Mouse (Mus musculus) retina, postnatal 7 days (tissue): ENCODE data around the gene Srrd.
"Not testable (repeated sequence)": the region's sequence is repeated elsewhere in the genome, so short reads cannot be mapped to it uniquely, and the experiment has no call there.

Experiments used
- DNase-seq: peaks from one replicate; pipeline ENCODE4 v3.0.0-alpha.2; 2012; ENCODE audit warnings: low read depth, low spot score

Gene Srrd

DNA sequence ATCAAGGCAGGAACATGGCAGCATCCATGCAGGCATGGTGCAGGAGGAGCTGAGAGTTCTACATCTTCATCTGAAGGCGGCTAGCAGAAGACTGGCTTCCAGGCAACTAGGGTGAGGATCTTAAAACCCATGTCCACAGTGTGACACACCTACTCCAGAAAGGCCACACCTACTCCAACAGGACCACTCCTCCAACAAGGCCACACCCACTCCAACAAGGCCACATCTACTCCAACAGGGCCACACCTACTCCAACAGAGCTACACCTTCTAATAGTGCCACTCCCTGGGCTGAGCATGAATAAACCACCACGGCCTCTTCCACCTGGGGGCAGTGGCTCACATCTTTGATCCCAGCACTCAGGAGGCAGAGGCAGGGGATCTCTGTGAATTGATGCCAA is 23.5 kb downstream of the Srrd start:
- not testable (repeated sequence) for DNase-seq

GRCm38 (mm10) chr5:112317328-112317727 is 25.5 kb downstream of the Srrd start:
- DNase-seq, result no peak

DNA sequence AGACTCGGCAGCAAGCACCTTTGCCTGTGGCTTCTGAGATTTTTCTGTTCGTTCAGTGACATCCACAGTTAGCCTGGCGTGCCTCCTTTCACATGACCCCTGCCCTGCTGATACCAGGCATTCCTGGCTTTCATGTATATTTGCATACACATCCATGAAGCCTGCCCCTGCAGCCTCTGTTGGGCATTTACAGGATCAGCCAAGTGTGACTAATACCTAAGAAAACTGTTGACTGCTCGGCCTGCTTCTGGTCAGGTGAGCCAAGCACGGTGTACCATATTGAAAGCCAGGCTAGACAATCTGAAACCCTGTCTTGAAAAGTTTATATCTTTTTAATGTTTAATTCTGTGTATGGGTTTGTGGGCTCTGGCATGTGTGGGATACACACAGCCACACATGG is 26.4 kb downstream of the Srrd start:
- no peak for DNase-seq

GRCm38 (mm10) chr5:112313222-112313885 is 29.5 kb downstream of the Srrd start:
- DNase-seq, result no peak

DNA sequence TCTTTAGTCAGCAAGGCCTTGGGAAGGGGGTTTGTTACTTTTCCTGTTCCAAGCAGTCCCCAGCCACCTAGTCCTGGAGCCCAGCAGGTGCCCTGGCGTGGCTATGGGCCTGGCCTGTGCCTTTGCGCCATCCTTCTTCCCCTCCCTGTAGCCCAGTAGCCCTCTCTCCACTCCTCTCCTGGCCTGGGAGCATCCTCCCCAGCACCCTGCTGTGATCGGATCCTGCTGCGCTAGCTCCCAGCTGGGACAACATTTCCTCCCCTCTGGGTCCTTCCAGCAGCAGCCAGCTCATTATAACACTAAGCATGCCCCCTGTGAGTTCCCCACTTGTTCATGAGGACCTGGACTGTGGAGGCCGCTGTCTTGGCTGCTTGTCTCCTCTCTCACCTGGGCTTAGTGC is 37.0 kb downstream of the Srrd start:
- DNase-seq, result no peak

DNA sequence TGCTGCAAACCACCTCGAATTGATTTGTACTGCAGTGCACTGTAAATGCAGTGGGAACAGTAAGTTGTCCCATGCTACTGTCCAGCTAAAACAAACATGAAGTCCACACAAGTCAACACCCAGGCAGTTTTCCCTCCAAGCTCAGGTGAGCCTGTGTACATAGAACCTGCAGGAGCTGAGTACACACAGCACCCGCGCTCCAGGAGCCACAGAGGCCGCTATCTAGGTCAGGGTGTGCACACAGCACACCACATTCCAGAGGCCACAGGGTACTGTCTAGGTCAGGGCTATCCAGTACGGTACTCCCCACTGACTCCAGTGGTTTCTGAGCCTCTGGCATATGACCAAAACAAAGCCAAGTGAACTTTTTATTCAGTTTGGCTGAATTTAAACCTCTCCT is 40.5 kb downstream of the Srrd start:
- DNase-seq, result no peak

GRCm38 (mm10) chr5:112301694-112302093 is 41.1 kb downstream of the Srrd start:
- no peak for DNase-seq

DNA sequence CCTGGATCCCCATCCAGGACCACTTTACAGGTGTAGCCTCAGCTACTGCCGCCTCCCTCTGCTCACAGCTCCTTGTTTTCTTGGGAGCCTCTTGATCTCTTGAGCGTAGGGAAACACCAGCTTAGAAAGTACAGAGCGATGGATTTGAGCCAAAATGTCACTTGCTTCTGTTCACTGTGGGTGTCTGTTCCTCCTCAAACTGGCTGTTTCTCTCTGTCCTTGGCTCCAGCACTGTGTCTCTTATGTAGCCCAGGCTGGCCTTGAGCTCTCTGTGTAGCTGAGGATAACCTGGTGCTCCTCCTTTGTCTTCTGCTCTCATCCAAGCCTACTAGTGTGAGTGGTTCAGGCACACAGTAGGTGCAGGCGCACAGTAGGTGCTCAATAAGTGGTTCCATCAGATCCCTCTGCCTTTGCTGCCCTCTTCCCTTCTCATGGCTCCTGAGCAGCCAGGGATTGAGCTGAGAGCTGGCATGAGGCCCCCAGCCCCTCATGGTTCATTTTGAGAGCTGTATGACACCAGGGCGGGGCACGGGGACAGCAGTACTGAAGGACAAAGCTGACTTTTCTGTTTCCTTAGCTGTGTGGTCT is 42.0 kb downstream of the Srrd start:
- no peak for DNase-seq

DNA sequence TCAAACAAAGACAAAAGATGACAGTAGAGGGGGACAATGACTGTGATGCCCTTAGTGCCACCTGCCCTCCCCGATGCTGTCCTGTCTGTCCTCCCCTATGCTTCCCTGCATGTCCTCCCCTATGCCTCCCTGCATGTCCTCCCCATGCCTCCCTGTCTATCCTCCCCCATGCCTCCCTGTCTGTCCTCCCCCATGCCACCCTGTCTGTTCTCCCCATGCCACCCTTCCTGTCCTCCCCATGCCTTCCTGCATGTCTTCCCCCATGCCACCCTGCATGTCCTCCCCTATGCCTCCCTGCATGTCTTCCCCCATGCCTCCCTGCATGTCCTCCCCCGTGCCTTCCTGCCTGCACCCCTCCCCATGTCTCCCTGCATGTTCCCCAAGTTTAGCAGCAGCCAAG is 42.7 kb downstream of the Srrd start:
- no peak for DNase-seq

GRCm38 (mm10) chr5:112299399-112299798 is 43.4 kb downstream of the Srrd start:
- DNase-seq, result no peak

DNA sequence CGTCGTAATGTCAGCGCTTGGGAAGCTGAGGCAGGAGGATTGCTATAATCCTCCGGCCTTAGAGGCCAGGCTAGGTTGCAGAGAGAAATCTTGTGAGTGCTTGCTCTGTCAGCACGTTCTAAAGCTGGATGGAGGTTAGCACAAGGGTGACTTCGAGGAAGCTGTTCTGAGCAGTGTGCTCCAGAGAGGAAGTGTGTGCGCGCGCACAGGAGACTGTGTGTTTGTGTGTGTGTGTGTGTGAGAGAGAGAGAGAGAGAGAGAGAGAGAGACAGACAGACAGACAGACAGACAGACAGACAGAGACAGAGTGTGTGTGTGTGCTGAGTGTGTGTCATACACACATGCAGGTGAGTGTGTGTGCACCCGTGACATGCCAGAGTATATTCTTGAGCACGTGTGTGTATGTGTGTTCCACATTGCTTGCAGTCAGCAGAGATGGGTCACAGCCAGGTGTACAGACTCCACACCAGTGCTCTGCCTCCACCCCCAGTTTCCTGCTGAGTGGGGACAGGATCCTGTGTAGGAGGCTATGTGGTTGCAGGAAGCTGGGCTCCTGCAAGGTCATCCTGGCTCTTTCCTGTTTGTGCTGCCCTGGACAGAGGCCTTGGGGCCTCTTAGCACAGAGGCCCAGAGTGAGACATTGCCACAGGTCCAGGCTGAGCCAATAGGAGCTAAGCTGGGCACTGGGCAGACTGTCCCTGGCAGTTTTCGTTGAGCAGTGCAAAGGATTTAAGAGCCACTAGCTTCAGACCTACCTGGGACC is 44.4 kb downstream of the Srrd start:
- DNase-seq, result no peak

DNA sequence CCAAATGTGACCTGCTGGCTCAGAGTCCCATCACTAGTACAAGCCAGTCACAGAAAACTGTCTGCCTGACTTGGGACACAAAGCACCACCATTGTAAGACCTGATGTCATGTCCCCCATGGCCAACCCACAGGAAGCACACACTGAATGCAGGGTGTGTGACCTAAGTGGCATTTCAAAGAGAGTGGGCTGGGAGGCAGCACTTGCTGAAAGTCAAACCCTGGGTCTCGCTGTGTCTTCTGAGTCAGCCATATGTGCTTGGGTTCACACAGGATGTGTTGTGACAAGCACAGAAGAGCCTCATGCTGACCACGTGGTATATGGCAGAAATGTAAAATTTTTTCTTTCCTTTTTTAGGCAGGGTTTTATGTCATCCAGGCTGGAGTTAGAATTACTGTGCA is 45.6 kb downstream of the Srrd start:
- no peak for DNase-seq

DNA sequence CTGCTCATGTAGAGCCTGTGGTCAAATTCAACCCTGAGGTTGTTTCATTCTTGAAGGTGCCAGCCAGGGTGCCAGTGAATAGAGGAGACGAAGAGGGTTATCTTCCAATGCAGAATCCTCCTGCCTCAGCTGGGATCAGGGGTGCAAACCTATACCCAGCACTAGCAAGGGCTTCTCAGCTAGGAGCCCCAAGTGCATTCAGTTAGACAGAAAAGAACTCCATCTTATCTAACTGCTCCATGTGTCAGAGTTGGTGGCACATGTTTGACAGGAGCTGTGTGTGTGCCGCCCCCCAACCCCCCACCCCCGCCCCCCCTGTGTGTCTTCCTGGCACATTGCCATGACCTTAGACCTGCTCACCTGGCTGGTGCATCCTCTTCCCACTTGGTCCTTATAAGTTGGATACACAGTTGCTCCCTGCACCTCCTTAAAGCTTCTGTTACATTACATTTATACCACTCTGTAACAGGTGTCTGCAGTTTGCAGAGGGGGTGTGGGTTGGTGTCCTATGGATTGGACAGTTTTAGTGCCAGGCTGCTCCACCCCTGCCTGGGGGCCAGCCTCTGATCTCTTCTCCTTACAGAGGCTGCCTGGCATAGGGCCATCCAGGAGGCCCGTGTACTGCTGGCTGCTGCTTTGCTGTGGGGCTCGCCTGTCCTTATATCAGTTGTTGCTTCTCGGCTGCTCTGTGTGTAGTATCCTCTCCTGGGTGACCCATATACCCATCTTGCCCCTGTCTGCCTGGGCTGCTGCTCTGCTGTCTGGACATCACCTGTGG is 46.2 kb downstream of the Srrd start:
- no peak for DNase-seq

- no peak for DNase-seq
Measured at GRCm38 (mm10) chr5:112295564-112295963, 47.3 kb downstream of the Srrd start.

DNA sequence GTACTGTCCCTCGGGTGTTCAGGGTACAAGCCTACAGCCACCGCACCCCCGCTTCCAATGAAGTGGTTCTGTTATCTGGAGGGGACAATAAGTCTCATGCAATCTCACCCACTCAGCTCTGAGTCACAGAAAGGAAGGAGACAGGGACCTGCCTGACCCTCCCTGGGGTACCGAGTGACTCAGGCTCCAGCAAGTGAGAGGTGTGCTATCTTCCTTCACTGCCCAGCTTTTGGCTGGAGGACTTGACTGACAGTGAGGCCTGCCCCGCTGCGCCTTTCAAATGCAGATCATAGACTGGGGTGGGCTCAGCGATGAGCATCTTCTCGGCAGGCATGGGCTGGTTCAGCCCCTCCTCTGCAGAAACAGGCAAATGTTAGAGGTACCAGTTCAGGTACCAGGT is 47.7 kb downstream of the Srrd start:
- DNase-seq, result no peak

GRCm38 (mm10) chr5:112294696-112295095 is 48.1 kb downstream of the Srrd start:
- no peak for DNase-seq

DNA sequence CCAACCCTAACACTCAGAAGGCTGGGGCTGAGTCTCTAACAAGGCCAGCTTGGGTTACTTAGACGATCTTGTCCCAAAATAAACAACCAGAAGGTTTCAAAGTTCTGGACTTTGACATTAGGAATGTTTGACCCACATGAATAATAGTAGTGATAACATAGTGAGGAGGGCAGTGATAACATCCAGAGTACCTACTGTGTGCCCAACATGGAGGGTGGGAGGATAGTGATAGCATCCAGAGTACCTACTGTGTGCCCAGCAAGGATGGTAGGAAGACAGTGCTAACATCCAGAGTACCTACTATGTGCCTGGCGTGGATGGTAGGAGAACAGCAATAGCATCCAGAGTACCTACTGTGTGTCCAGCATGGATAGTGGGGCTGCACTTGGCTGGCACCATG is 49.0 kb downstream of the Srrd start:
- DNase-seq, result no peak

GRCm38 (mm10) chr5:112292343-112292980 is 50.4 kb downstream of the Srrd start:
- no peak for DNase-seq

- no peak for DNase-seq
Measured at GRCm38 (mm10) chr5:112291866-112292265, 51.0 kb downstream of the Srrd start.

GRCm38 (mm10) chr5:112290536-112290880 is 52.3 kb downstream of the Srrd start:
- DNase-seq, result no peak

- DNase-seq, result no peak
Measured at GRCm38 (mm10) chr5:112289819-112290535, 52.9 kb downstream of the Srrd start.
